1 mouse cellular context compared by ENCODE assay signal in genomic region chr2:32691041-32691440, GRCm38 (mm10).
TF ChIP-seq lines count a peak whose summit lies in the region.

No protein-coding gene starts in this region.

TF ChIP-seq in C2C12, 6 proteins besides CTCF, POLR2A, EP300 and RAD21:
- TF ChIP-seq MYOG (IDR thresholded peaks at IDR 0.05; ENCODE audit: control insufficient read depth, extremely low read depth, insufficient read length) (no peak), USF1 (IDR thresholded peaks at IDR 0.05; ENCODE audit: low read depth) (peak; percentile 13)
